Mouse (Mus musculus) left cerebral cortex, adult 9 months (tissue): ENCODE measurements around the gene Chn2.

Experiments
- DNase-seq, 2 experiments: peaks; one replicate each; pipeline ENCODE4 v3.0.0; 2022; ENCODE audit warnings: low spot score in 2 of 2

Gene Chn2

DNA sequence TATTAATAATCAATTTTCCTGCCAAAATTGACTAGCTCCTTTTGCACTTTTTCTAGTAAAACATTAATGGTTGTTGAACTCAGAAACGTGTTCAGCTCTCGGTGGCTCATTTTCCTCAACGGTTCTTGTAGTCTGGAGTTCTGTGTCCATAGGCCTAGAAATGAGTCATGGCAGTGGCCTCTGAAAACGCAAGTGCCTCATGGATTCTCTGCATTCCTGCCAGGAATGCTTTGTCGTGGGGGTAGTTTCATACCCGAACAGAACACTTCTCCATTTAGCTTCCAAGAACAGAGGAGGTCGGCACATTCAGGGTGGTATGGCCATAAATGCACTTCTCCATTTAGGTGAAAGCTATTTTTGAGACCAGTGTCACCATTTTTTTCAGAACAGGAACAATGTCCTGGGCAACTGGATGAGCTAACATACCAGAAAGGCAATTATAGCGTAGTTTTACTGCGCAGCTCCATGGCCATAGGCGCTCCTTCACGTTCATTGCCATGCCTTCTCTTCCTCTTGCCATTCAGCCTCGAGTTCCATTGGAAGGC lies 244.9 kb downstream of the Chn2 start:
- no peak for DNase-seq

- no peak for DNase-seq
These were observed 247.5 kb downstream of the Chn2 start for GRCm38 (mm10) chr6:54286813-54287212.

DNA sequence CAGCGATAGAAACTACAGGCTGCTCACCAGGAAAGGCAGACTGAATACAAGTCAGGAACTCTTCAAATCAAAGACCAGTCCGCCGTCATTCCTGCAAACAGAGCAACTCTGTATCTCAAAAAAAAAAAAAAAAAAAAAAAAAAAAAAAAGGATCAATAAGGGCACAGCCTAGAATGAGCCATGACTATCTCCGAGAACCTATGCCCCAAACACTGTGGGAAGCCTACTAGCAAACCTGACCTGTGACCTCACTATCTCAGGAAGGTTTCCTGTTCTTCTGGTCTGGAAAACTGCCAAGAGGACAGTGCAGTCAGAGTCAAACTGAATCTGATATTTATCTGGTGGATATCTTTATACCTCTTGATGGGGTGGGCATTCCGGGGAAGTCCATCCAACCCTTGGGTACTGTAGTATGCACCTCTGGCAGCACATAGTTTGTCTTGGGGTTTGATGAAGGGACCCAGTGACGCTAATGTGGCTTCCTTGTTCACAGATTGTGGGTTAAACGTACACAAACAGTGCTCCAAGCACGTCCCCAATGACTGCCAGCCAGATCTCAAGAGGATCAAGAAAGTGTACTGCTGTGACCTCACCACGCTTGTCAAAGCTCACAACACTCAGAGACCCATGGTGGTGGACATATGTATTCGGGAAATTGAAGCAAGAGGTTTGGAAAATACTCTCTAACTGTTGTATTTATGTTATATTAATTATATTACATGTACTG lies 250.6 kb downstream of the Chn2 start:
- no peak for DNase-seq

DNA sequence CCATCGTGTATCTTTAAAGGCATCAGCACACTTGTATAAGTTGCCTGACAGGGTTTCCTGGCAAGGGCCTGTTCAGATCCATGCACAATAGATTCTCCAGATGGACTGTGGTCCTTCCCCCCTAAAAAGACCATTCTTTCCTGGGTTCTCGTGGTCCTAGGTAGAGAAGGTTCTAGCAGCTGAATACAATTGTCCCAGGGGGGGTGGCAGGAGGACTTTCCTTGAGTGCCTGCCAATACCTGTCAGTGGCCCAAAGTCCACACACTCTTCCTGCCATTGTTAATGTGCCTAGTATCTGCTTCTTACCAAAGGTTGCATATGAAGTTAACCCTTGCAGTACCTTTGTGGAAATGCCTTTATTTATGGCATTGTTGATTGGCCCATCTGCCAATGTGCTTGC lies 257.9 kb downstream of the Chn2 start:
- DNase-seq: no peak

DNA sequence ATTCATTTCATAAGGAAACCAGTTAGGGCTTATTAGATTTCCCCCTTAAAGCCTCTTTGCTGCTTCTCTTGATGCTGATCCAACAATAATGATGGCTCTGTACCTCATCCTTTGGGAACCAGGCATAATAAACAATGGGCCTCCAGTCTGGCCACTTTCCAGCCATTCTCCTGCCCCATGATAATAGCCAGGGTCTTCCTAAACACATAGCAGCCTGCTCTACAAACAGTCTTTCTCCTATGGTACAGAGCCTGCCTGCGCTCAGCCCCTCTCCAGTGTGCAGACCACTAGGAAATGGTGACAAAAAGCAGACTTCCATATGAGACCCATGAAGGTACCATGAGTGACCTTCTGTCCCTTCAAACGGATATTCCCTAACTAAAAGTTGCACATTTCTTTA lies 260.1 kb downstream of the Chn2 start:
- no peak for DNase-seq

DNA sequence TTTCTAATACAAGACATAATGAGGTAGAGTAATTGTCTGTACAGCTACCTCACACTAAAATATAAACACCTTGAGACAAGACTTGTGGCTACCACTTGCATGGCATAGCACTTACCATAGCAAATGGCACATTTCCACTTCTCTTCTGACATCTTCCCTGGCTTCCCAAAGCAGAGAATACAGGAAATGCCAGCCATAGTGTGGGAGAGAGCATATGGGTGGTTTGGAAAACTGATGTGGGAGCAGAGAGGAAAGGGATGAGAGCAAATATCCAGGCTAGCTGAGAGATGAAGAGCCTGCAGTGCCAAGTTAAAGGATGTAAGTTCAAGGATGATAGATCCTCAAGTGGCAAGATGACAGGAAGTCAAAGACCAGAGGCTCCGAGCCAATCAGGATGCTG lies 266.4 kb downstream of the Chn2 start:
- peak in 1 of 2 experiments; percentile 11 for DNase-seq

DNA sequence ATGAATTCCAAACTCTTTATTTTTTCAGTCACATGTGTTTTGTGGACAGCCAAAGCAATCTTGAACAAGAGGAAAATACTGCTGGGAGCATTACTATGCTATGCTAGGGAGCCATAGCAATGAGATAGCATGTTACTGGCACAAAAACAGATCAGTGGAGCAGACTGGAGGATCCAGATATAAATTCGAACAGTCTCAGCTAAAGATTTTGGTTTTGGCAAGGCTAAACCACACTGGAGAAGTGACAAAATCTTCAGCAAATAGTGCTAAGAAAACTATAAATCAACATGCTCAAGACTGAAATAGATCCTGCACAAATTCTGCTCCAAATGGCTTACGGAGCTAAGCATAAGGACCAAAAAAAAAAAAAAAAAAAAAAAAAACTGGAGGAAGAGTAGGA lies 273.7 kb downstream of the Chn2 start:
- peak in 1 of 2 experiments; percentile 23 for DNase-seq

DNA sequence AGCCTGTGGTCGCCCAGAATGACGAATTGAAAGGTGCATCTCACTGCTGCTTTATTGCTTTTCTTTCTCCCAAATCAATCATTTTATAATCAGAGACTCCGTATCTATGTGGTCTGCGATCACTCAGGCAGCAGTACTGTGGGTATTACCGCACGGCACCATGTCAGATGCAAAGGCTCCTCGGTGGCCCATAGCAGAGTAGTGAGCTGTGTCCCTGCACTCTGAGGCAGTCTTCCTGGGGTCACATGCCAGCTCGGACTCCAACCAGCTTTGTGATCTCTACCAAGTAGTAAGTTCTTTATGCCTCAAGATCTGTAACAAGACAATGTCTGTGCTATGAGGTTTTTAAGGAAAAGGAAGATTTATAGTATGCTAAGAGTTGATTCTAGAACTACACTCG lies 279.3 kb downstream of the Chn2 start:
- no peak for DNase-seq

DNA sequence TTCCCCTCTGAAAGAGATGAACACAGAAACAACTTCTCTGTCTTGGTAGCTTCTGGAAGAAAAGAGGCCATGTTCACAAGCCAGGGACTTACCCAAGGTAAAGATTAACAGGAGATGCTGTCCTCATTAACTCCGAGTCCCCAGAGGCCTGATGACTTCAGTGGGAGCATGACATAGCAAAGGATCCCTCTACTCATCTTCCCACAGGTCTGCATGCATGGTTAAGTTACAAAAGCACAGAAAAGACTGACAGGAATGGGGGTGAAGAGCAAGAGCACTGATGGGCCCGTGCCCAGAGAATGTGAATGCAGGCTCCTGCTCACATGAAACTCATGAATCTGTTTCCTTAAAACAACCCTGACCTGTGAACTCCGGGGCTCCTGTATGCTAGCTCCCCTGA lies 279.8 kb downstream of the Chn2 start:
- DNase-seq: no peak

GRCm38 (mm10) chr6:54320236-54320635 lies 280.9 kb downstream of the Chn2 start:
- no peak for DNase-seq

DNA sequence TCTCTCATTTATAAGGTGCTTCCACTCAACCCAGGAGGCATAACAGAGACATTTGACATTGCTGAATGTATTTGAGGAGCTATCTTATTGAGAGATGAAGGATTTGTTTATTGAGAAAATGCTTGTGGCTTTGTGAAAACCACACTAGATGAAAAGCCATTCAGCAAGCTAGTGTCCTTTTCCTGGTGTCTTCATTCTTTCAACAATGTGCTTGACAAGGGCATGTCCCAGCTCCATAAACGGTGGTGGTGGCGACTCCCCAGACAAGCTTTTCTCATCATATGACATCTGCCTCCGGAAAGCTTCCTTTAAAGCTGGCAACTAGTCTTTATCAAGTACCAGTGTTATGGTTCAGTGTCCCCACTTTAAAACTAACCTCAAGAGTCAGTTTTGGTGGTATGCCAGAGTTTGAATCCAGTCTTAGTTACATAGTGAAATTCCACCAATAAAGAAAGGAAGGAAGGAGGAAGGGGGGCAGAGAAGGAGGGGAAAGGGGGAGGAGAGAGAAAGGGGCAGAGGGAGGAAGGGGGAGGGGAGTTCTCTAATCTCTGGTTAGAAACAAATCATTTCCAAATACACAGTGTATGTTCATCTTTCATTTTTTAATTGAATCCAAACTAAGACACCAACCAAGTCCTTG lies 286.0 kb downstream of the Chn2 start, which contains the start of gene Prr15:
Gene Prr15, plus strand, starts transcription at position 590 of the 640 bp plus-strand sequence.
- DNase-seq: no peak

GRCm38 (mm10) chr6:54326671-54327625 lies 287.6 kb downstream of the Chn2 start:
- peak in 1 of 2 experiments; percentile 55 for DNase-seq

DNA sequence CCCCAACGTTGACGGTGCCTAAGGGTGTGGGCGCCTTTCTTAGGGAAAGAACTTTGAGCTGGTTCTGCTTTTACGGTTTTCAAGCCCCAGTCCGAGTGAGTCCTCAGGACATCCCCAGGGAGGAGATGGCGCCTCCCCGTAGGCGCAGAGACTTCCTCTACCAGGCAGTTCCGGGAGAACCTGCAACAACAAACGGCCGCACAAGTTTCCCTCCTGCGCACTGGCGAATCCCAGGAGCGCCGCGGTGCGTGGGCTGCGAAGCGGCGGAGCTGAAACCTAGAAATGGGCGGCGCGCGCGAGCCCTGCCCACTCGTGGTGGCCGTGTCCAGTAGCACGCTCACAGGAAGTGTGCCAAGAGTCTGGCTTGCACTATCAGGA lies 288.3 kb downstream of the Chn2 start:
- peak in 1 of 2 experiments; percentile 67 for DNase-seq

- DNase-seq: no peak
These were observed 289.4 kb downstream of the Chn2 start for GRCm38 (mm10) chr6:54328783-54329182.

DNA sequence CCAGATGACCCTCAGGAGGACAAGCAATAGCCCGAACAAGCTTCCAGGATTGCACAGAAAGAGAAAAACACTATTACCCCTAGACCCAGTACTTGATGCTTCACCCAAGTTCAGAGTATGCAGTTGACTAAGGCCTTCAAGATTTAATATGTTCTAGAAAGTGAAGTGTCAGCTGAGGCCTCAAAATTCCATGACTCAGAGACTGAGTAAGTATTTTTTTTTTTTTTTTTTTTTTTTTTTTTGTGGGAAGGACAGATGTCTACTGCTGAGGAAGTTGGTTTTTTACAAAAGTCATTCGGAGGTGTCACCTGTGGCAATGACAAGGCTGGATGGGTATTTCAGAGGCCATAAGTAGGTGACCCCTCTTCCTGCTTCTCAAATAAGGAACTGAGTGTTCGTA lies 290.2 kb downstream of the Chn2 start:
- DNase-seq: no peak

DNA sequence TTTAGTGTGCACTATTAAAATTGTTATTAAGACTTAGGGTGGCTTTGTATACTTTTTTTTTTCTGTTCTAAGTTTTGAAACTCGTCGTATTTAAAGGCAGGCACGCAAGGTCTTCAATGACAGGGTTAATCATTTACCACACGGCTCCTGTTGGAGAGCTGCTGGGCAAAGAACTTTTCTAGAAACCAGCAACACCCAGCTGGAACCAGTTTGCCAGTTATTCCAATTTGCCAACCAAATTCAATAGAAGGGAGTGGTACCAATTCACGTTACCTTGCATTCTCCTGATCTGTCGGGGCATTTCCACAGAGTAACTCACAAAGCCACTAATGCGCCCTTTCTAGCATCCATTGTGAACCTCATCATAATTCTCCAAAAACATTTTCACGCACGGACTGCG lies 290.8 kb downstream of the Chn2 start:
- no peak for DNase-seq

- DNase-seq: no peak
These were observed 292.4 kb downstream of the Chn2 start for GRCm38 (mm10) chr6:54331765-54332164.

DNA sequence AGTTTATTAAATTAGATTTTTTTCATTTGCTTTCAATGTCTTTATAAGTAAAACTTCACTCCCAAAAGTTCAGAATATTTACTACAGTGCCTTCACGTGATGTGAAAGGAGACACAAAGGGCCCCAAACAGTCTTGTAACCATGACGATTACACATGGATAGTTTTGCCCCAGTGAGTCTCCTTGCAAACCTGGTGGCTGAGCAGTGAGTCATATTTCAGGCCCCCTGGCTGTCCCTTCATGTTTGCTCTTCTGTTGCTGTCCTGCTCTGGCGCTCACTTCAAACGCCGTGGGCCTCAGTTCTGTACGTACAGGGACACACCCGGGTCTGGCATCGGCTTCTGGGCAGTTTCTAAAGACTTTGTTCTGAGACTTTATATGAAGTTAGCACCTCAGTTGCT lies 292.8 kb downstream of the Chn2 start:
- DNase-seq: no peak

GRCm38 (mm10) chr6:54333116-54333651 lies 293.8 kb downstream of the Chn2 start:
- DNase-seq: no peak

DNA sequence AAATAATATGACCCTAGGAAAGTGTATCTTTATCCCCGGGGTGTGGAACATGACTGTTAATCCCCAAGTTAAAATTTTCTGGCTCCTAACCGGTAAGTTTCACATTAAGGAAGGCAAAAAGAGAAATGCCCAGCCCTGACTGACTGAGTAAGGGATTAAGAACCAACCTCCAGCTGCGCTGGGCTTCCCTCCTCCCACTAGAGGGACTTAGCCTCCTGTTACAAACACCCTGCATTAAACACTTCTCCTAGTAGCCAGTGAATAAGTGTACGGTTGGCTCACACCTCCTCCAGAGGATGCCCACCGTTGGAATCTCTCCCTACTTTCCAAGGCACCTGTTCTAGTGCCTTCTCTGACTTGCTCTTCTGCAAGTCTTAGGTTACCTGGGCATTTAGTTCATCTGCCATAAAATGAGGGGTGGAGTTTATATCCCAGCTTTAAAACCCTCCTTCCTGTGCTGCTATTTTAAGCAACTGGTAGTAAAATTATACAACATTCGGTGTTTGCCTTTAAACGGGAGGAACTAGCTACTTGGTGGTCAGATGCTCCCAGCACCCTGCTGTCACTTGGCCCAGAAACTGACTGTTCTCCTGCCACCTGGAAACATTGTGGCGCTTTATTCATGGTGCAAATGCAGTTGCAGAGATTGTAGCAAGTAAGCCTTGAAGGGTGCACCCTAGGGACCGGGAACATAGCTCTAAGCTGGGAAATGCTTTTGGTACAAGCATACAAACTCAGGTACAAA lies 294.5 kb downstream of the Chn2 start:
- no peak for DNase-seq

GRCm38 (mm10) chr6:54337321-54337720 lies 298.0 kb downstream of the Chn2 start:
- DNase-seq: no peak
